Mouse (Mus musculus) hindbrain, embryonic 12.5 days (tissue): Measurements from ENCODE around the gene C1rl. TPM values are rescaled to one million over a fixed set of nuclear protein-coding genes. Genes with fewer than 3 reads are reported as not detected.
"Not testable (repeated sequence)": the region's sequence is repeated elsewhere in the genome, so short reads cannot be mapped to it uniquely, and the experiment has no call there.

Experiments used
- ATAC-seq: fragments of 200-750 bp; cut with Nextera tagmentation; 2 replicates; pipeline ENCODE4 v1.8.0; 2017; ENCODE audit warnings: moderate TSS enrichment; ENCODE audit not compliant: low FRiP score
- H3K27ac ChIP-seq: fragments of 300-500 bp; sonication (generic); 2 replicates; pipeline ENCODE4 v1.5.1; 2016; ENCODE audit warnings: mild to moderate bottlenecking
- H3K27me3 ChIP-seq: fragments of 300-500 bp; sonication (generic); 2 replicates; pipeline ENCODE4 v1.6.1; 2016; ENCODE audit warnings: mild to moderate bottlenecking
- H3K36me3 ChIP-seq: fragments of 300-500 bp; sonication (generic); 2 replicates; pipeline ENCODE4 v1.6.1; 2016; ENCODE audit warnings: mild to moderate bottlenecking
- H3K4me1 ChIP-seq: fragments of 300-500 bp; sonication (generic); 2 replicates; pipeline ENCODE4 v1.6.1; 2016
- H3K4me2 ChIP-seq: fragments of 300-500 bp; sonication (generic); replicated peaks from 2 replicates; pipeline ENCODE4 v1.6.1; 2016; ENCODE audit warnings: mild to moderate bottlenecking
- H3K4me3 ChIP-seq: fragments of 300-500 bp; sonication (generic); 2 replicates; pipeline ENCODE4 v1.5.1; 2016; ENCODE audit warnings: mild to moderate bottlenecking
- H3K9ac ChIP-seq: fragments of 300-500 bp; sonication (generic); 2 replicates; pipeline ENCODE4 v1.6.1; 2016; ENCODE audit warnings: mild to moderate bottlenecking, moderate library complexity
- H3K9me3 ChIP-seq: fragments of 300-500 bp; sonication (generic); replicated peaks from 2 replicates; pipeline ENCODE4 v1.6.1; 2016; ENCODE audit warnings: mild to moderate bottlenecking
- WGBS: fragments of 180-500 bp; shearing (Covaris S2); methylation state at CpG from one replicate; pipeline ENCODE4 v1.1.7; 2016; 5-methylcytosine and 5-hydroxymethylcytosine counted together
- polyA plus RNA-seq: library from polyadenylated mRNA; unstranded; fragments of >200 nt; fragmentation: Nextera tagmentation; extraction: Ambion mirVana; gene quantifications from 2 replicates; pipeline ENCODE4 v1.2.1, GENCODE M21; 2016

The C1rl gene
- polyA plus RNA-seq, 1 experiment from 2014 or later: 0.25 TPM

GRCm38 (mm10) chr6:124517733-124518132 lies 24.8 kb downstream of the C1rl start:
- ATAC-seq, H3K4me3 ChIP-seq, H3K9me3 ChIP-seq, H3K9ac ChIP-seq, H3K4me1 ChIP-seq, H3K36me3 ChIP-seq, H3K4me2 ChIP-seq, H3K27ac ChIP-seq, H3K27me3 ChIP-seq: not testable (repeated sequence)
- 86% methylated on average over 4 of the region's 4 CpGs for WGBS

GRCm38 (mm10) chr6:124522082-124522481 lies 29.2 kb downstream of the C1rl start:
- H3K9ac ChIP-seq, H3K36me3 ChIP-seq, H3K4me2 ChIP-seq, H3K27me3 ChIP-seq, H3K9me3 ChIP-seq, H3K27ac ChIP-seq, ATAC-seq, H3K4me3 ChIP-seq, H3K4me1 ChIP-seq: not testable (repeated sequence)
- WGBS: 78% methylated on average over 7 of the region's 7 CpGs

GRCm38 (mm10) chr6:124527881-124528280 lies 35.0 kb downstream of the C1rl start:
- Histone ChIP-seq H3K36me3 (no peaks in the 10 kb centered on the region), H3K9me3 (no peaks in the 10 kb centered on the region), H3K4me2 (no peak overlapping the region), H3K9ac (no peak overlapping the region), H3K4me3 (no peak overlapping the region), H3K27me3 (no peaks in the 10 kb centered on the region), H3K4me1 (no peaks in the 10 kb centered on the region), H3K27ac (no peak overlapping the region)
- ATAC-seq: no peak
- WGBS: 76% methylated on average over 3 of the region's 3 CpGs

GRCm38 (mm10) chr6:124531077-124531476 lies 38.2 kb downstream of the C1rl start:
- H3K4me1 ChIP-seq: no peaks in the 10 kb centered on the region
- no peak overlapping the region for H3K9ac ChIP-seq
- no peaks in the 10 kb centered on the region for H3K9me3 ChIP-seq
- H3K4me2 ChIP-seq: no peak overlapping the region
- H3K4me3 ChIP-seq: no peak overlapping the region
- 84% methylated on average over 8 of the region's 8 CpGs for WGBS
- no peaks in the 10 kb centered on the region for H3K36me3 ChIP-seq
- no peak for ATAC-seq
- H3K27me3 ChIP-seq: no peaks in the 10 kb centered on the region
- H3K27ac ChIP-seq: no peak overlapping the region

- not testable (repeated sequence) for H3K4me2 ChIP-seq, H3K9me3 ChIP-seq, H3K4me1 ChIP-seq, H3K9ac ChIP-seq, H3K4me3 ChIP-seq, H3K27ac ChIP-seq, H3K27me3 ChIP-seq, ATAC-seq, H3K36me3 ChIP-seq
- WGBS: 78% methylated on average over 8 of the region's 8 CpGs
Observed at GRCm38 (mm10) chr6:124536125-124536829, 43.4 kb downstream of the C1rl start.

- H3K9me3 ChIP-seq, H3K9ac ChIP-seq, H3K27ac ChIP-seq, H3K4me3 ChIP-seq, ATAC-seq, H3K36me3 ChIP-seq, H3K27me3 ChIP-seq, H3K4me2 ChIP-seq, H3K4me1 ChIP-seq: not testable (repeated sequence)
- WGBS: 83% methylated on average over 2 of the region's 2 CpGs
Observed at GRCm38 (mm10) chr6:124541176-124541575, 48.3 kb downstream of the C1rl start.

GRCm38 (mm10) chr6:124542284-124542683 lies 49.4 kb downstream of the C1rl start, which contains the start of gene C1s1:
C1s1 (minus strand) TSS chr6:124542359.
- not testable (repeated sequence) for H3K9me3 ChIP-seq, ATAC-seq, H3K36me3 ChIP-seq, H3K9ac ChIP-seq, H3K4me3 ChIP-seq, H3K4me1 ChIP-seq, H3K27ac ChIP-seq, H3K27me3 ChIP-seq, H3K4me2 ChIP-seq
- 4% methylated on average over 1 of the region's 1 CpGs for WGBS

GRCm38 (mm10) chr6:124544466-124544865 lies 51.6 kb downstream of the C1rl start:
- Histone ChIP-seq H3K4me1 (no peaks in the 10 kb centered on the region), H3K4me2 (no peak overlapping the region), H3K27me3 (no peaks in the 10 kb centered on the region), H3K4me3 (no peak overlapping the region), H3K27ac (no peak overlapping the region), H3K9ac (no peak overlapping the region), H3K9me3 (no peaks in the 10 kb centered on the region), H3K36me3 (no peaks in the 10 kb centered on the region)
- 89% methylated on average over 5 of the region's 6 CpGs for WGBS
- ATAC-seq: no peak

- Histone ChIP-seq H3K9me3 (peaks cover 8% of the 10 kb centered on the region; the same call in 1 of the 2 replicates), H3K4me3 (no peak overlapping the region), H3K4me2 (no peak overlapping the region), H3K27me3 (no peaks in the 10 kb centered on the region), H3K9ac (no peak overlapping the region), H3K36me3 (no peaks in the 10 kb centered on the region), H3K27ac (no peak overlapping the region), H3K4me1 (no peaks in the 10 kb centered on the region)
- no peak for ATAC-seq
- WGBS: 78% methylated on average over 2 of the region's 2 CpGs
Observed at GRCm38 (mm10) chr6:124545425-124545824, 52.5 kb downstream of the C1rl start.

GRCm38 (mm10) chr6:124547979-124548378 lies 55.1 kb downstream of the C1rl start:
- not testable (repeated sequence) for H3K4me1 ChIP-seq, H3K27ac ChIP-seq, ATAC-seq, H3K36me3 ChIP-seq, H3K4me3 ChIP-seq, H3K27me3 ChIP-seq, H3K4me2 ChIP-seq, H3K9ac ChIP-seq
- peaks cover 13% of the 10 kb centered on the region for H3K9me3 ChIP-seq
- WGBS: 87% methylated on average over 3 of the region's 3 CpGs

- H3K27ac ChIP-seq: no peak overlapping the region
- no peaks in the 10 kb centered on the region for H3K27me3 ChIP-seq
- no peak overlapping the region for H3K4me2 ChIP-seq
- H3K4me1 ChIP-seq: no peaks in the 10 kb centered on the region
- H3K4me3 ChIP-seq: no peak overlapping the region
- peaks cover 14% of the 10 kb centered on the region for H3K9me3 ChIP-seq
- 91% methylated on average over 3 of the region's 3 CpGs for WGBS
- H3K9ac ChIP-seq: no peak overlapping the region
- ATAC-seq: no peak
- H3K36me3 ChIP-seq: no peaks in the 10 kb centered on the region
Observed at GRCm38 (mm10) chr6:124549023-124549550, 56.2 kb downstream of the C1rl start.

GRCm38 (mm10) chr6:124552766-124553165 lies 59.9 kb downstream of the C1rl start:
- H3K4me1 ChIP-seq: no peaks in the 10 kb centered on the region
- no peak overlapping the region for H3K9ac ChIP-seq
- peaks cover 14% of the 10 kb centered on the region for H3K9me3 ChIP-seq
- 69% methylated on average over 22 of the region's 22 CpGs for WGBS
- no peak overlapping the region for H3K27ac ChIP-seq
- no peak overlapping the region for H3K4me3 ChIP-seq
- no peaks in the 10 kb centered on the region for H3K27me3 ChIP-seq
- no peaks in the 10 kb centered on the region for H3K36me3 ChIP-seq
- H3K4me2 ChIP-seq: no peak overlapping the region
- no peak for ATAC-seq

- not testable (repeated sequence) for H3K4me3 ChIP-seq
- WGBS: 87% methylated on average over 2 of the region's 2 CpGs
Observed at GRCm38 (mm10) chr6:124555956-124556355, 63.0 kb downstream of the C1rl start.

More at GRCm38 (mm10) chr6:124555956-124556355, 63.0 kb downstream of the C1rl start:
- not testable (repeated sequence) for H3K27me3 ChIP-seq, H3K27ac ChIP-seq, H3K9ac ChIP-seq, ATAC-seq, H3K4me2 ChIP-seq, H3K36me3 ChIP-seq, H3K4me1 ChIP-seq, H3K9me3 ChIP-seq
